Mouse (Mus musculus): ENCODE measurements around the gene Adprhl2. TPM values are rescaled to one million over a fixed set of nuclear protein-coding genes. Genes with fewer than 3 reads are reported as not detected.

The Adprhl2 gene
- polyA plus RNA-seq, 1 experiment, result 69.4 TPM

DNA sequence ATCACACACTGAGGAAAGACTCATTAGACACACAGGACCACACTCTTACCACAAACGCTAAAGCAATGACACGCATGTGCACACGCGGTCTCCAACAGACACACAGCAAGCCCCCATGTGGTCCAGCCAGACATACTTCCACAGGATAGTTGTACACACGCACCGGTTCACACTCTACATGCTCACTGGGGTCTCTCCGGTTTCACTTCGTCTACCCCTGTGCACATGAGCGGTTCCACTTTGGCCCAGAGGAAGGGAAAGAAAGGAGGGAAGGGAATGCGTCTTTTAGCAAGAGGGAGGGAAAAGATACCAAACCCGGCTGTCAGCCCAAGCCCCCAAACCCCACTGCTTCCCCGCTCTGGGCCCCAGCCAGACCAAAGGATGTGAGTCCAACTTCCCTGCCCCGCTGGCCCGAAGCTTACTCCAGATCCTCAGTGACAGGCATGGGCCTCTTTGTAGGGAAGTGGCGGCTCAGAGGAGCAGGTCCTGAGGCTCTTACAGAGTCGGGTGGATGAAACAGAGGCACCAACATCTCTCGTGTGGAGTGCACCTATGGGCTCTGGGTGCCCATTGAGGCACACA is 33.3 kb downstream of the Adprhl2 start:
- TF ChIP-seq GATA1 (IDR thresholded peaks at IDR 0.05; ENCODE audit: low read length), result no peak

DNA sequence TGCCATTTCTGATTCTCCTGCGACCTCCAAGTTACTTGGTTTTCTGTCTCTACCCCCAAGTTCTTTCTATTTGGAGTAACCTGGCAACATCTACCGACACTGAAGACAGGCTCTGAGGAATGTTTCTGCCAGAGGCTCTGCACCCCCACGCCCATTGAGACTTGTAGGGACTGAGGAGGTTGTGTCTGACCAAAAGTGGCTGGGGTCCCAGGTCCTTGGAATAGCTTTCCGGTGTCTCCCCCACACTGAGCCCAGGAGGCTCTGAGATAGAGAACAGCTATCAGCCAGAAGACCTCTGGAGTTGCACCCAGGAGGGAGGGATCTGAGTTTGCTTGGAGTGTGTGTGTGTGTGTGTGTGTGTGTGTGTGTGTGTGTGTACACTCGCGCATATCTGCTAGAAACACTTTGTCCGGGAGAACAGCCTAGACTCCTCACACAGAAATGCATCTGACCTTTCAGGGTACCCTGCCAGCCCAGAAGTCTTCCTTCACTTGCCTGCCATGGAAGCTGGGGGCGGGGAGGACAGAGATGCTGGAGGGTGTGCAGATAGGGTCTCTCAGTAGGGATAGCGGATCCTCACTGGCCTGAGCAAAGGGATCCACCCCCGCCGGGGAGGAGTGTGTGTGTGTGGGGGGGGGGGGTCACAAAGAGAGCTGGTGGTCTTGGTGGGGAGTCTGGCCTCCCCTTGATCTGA is 34.1 kb downstream of the Adprhl2 start:
- TF ChIP-seq GATA1 (IDR thresholded peaks at IDR 0.05; ENCODE audit: low read length), result no peak

DNA sequence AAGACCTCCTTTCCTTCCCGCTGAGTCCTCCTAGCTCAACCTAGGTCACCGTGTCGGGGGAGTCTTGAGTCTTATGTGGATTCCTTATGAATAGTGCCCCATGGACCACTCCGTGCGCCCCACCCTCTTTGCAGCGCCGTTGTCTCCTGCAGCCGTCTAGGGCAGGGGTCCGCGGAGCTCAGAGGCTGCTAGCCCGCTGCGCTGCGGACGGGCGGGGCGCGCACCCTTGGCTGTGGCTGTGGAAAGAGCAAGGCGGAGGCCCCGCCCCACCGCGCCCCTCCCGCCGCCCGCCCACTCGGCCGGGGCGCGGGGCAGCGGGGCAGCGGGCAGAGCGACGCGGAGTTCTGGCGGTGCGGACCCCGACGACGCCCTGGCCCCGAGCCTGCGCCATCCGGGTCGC is 35.0 kb downstream of the Adprhl2 start, which contains the start of gene Col8a2:
Gene Col8a2 (plus strand): TSS at position 302 of the 400 bp plus-strand sequence.
- TF ChIP-seq GATA1 (IDR thresholded peaks at IDR 0.05; ENCODE audit: low read length), result no peak

DNA sequence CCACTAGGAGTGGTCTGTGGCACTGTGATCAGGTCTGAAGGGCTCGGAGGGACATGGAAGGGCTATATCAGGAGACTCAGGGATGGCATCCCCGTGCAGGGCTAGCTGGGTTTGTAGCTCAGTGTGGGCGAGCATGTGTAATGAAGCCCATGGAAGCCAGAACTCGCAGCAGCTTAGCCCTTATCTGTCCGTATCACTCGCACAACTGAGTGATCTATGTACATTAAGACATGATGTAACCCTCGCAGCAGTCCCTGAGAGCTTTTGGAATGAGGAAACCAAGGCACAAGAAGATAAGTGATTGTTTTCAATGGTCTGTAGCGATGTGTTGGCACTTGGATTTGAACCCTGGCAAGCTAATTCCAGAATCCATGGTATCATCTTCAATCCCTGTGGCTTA is 37.9 kb downstream of the Adprhl2 start:
- no peak for TF ChIP-seq GATA1 (IDR thresholded peaks at IDR 0.05; ENCODE audit: low read length)

DNA sequence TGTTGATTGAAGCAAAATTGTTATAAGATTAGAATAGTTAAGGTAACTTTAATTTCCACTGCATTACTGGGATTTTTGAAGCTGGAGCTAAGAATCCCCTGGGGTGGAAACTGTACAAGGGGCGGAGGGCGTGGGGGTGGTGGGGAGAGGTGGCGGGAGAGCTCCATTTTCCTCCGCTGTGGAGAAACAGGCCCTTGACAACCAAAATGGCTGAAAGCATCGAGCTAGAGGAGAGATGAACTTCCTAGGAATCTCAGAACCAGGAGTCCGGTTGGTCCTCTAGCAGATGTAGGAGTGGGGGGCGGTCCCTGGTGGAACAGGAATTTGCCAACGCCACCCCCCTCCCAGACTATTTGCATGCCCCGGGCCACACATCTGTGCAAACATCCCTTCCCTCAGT is 39.8 kb downstream of the Adprhl2 start:
- TF ChIP-seq GATA1 (IDR thresholded peaks at IDR 0.05; ENCODE audit: low read length), result no peak

DNA sequence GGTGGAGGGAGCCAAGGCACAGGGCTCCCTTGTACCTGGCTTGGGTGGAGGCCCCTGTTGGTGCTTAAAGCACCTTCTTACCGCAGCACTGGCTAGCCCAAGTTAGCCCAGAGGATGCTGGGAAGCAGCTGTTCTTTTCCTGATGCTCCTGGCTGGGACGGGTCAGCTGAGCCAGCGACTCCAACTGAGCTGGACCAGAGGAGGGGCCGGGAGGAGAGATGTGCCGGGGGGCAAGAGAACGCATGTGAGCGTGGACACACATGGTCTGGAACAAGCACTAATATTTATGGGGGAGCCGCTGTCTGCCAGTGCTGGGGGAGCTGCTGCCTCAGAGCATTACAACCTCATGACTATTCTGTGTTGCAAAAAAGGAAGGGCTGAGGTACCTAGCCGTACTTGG is 42.5 kb downstream of the Adprhl2 start:
- TF ChIP-seq GATA1 (IDR thresholded peaks at IDR 0.05; ENCODE audit: low read length), result no peak

DNA sequence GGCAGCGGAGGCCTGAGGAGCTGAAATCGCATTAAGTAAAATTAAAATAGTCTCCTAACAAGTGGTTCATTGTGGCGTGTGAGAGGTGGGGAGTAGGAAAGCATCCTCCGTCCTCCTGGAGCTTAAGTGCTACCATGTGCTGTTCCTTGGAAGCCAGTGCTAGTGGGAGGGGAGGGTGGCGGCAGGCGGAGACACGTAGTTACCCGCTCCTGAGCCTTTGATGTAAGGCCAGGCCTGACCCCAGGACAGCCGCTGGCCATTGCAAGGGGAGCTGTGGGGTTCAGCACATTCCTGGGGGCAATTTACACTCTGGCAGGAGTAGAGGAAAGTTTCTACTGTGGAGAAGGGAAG is 43.0 kb downstream of the Adprhl2 start:
- no peak for TF ChIP-seq GATA1 (IDR thresholded peaks at IDR 0.05; ENCODE audit: low read length)

DNA sequence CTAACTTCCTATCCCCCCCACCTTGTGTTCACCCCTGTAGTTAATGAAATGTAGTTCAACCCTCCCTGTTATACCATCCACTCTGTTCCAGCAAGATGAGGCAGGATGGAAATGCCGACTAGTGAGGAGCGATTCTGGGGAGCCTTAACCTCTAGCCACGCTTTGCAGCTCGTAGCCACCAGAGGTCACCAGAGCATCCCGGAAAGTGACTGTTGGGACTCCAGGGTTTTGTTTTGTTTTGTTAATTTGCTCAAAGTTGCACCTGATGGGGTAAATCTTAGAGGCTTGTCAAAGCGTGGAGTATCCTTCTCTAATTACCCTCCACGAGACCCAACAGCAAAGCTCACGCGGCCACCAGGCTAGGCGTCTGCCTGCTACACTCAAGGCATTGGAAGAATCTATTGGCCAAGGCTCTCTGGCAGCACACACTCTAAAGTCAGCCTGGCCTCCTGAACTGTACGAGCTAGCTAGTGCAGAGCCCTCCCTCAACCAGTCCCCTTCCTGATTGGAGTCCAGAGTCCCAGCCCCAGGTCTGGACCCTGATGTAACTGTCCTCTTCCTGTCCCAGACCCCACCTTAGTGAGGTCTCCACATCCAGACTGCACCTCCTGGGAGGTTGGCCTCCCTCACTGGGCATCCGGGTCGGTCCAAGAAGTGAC is 43.5 kb downstream of the Adprhl2 start:
- TF ChIP-seq GATA1 (IDR thresholded peaks at IDR 0.05; ENCODE audit: low read length), result no peak

DNA sequence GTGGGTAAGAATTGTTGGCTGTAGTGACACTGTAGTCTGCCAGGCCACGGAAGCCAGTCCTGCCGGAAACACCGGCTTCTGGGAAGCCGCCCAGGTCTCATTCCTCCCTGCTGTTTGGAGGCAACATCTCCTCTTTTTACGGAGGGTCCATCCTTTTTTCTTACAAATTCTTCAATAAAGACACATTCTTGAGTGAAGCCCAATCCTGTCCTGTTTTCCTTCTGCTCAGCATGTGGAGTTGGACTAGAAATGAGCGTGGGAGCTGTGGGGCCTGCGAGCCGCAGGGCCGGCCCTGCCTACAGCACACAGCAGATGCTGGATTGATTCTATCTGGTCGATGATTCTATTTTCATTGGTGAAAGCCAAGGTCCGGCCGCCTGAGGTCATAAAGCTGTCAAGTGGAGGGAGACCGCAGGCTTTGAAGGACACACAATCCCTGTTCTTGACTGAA is 45.8 kb downstream of the Adprhl2 start:
- no peak for TF ChIP-seq GATA1 (IDR thresholded peaks at IDR 0.05; ENCODE audit: low read length)

DNA sequence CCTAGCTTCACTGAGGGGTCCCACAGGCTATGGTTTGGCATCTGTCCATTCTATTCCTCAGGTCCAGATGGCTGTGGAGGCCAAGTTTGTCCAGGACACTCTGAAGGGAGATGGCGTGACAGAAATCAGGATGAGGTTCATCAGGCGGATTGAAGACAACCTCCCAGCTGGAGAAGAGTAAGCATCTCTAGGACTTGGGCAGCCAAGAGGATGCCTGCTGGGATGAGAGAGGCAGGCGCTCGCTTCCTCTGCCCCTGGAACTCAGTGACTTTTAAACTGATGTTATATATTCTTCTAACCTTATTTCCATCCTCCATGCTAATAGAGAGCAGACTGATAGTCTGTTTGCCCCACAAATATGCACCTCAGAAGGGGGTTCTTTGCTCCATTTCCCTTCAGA is 46.4 kb downstream of the Adprhl2 start:
- TF ChIP-seq GATA1 (IDR thresholded peaks at IDR 0.05; ENCODE audit: low read length), result no peak

DNA sequence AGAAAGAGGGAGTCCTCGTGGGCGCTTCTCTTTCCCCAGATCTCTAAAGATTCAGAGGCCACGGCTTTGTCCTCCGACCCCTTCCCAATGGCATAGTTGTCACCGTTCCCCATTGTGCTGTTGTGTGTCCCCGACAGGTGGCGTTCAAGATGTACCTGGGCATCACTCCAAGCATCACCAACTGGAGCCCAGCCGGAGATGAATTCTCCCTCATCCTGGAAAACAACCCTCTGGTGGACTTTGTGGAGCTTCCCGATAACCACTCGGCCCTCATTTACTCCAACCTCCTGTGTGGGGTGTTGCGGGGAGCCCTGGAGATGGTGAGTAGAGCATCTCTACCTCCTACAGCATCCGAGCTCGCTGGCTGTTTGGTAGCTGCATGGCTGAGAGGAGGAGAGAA is 47.8 kb downstream of the Adprhl2 start:
- no peak for TF ChIP-seq GATA1 (IDR thresholded peaks at IDR 0.05; ENCODE audit: low read length)

DNA sequence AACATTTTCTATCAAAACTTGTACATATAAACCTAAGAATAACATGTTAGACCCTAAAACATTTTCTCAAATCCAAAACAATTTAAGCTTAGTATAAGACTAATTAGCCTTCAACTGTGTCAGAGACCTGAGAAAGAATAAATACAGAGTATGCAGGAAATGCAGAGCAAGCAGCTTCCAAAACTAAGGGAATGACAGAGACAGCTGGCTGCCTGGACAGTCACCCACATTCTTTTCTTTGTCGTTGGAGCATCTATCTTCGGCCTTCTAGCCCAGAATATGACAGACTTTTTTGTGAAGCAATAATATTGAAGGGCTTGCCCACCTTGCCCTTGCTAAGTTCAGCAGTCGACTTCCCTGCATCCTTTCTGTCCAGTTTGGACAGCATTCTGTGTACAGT is 52.2 kb downstream of the Adprhl2 start:
- no peak for TF ChIP-seq GATA1 (IDR thresholded peaks at IDR 0.05; ENCODE audit: low read length)

Other genes with a start within 250 kb of the Adprhl2 start
- gene Lsm10, start 225.1 kb downstream of the Adprhl2 start, polyA plus RNA-seq (2012), result 10.3 and 12.6 TPM in 2 replicates
- gene Stk40, start 217.7 kb downstream of the Adprhl2 start, polyA plus RNA-seq (2012), result 57.1 and 60.3 TPM in 2 replicates
- 0.08 and 0.17 TPM in 2 replicates for gene Eva1b, start 174.0 kb downstream of the Adprhl2 start, polyA plus RNA-seq (2012)
- 0.30 and 0.32 TPM in 2 replicates for gene Sh3d21, start 158.2 kb downstream of the Adprhl2 start, polyA plus RNA-seq (2012)
- gene Thrap3, start 118.9 kb downstream of the Adprhl2 start, polyA plus RNA-seq (2012), result 203 and 204 TPM in 2 replicates
- 87.6 and 112 TPM in 2 replicates for gene Map7d1, start 65.4 kb downstream of the Adprhl2 start, polyA plus RNA-seq (2012)
- gene Trappc3, start 59.4 kb downstream of the Adprhl2 start, polyA plus RNA-seq (2012), result 35.1 and 44.0 TPM in 2 replicates
- gene Col8a2, start 34.9 kb downstream of the Adprhl2 start, polyA plus RNA-seq (2012), result not detected in 2 replicates
- gene Tekt2, start 4.0 kb upstream of the Adprhl2 start, polyA plus RNA-seq (2012), result 0.09 and 0.12 TPM in 2 replicates
- gene Ago3, start 107.9 kb upstream of the Adprhl2 start, polyA plus RNA-seq (2012), result 5.6 and 8.1 TPM in 2 replicates
- 6.1 and 8.3 TPM in 2 replicates for gene Ago1, start 146.9 kb upstream of the Adprhl2 start, polyA plus RNA-seq (2012)
- gene Ago4, start 211.8 kb upstream of the Adprhl2 start, polyA plus RNA-seq (2012), result not detected in 2 replicates
- 5.7 and 9.8 TPM in 2 replicates for gene Clspn, start 235.2 kb upstream of the Adprhl2 start, polyA plus RNA-seq (2012)